Mouse (Mus musculus) E14TG2a.4 (cell line): ENCODE data around the gene Parp8.

Experiments
- H3K27me3 ChIP-seq: 2 replicates; pipeline ENCODE4 v1.6.1; 2014; ENCODE audit warnings: low read length, control low read depth; ENCODE audit not compliant: insufficient read depth
- H3K36me3 ChIP-seq: 2 replicates; pipeline ENCODE4 v1.6.1; 2014; ENCODE audit warnings: low read length, control low read depth; ENCODE audit not compliant: insufficient read depth
- H3K4me1 ChIP-seq: replicated peaks from 2 replicates; pipeline ENCODE4 v1.6.1; 2014; ENCODE audit warnings: low read depth, low read length, control low read depth
- H3K4me3 ChIP-seq: replicated peaks from 2 replicates; pipeline ENCODE4 v1.5.1; 2014; ENCODE audit warnings: mild to moderate bottlenecking, low read length
- H3K9me3 ChIP-seq: 2 replicates; pipeline ENCODE4 v1.6.1; 2014; ENCODE audit warnings: low read length, control low read depth
- CTCF ChIP-seq: conservative IDR thresholded peaks from 2 replicates; pipeline ENCODE4 v1.5.1; 2014; ENCODE audit warnings: low read length
- NANOG ChIP-seq: IDR thresholded peaks from 2 replicates; pipeline ENCODE4 v1.6.1; 2014; ENCODE audit warnings: borderline replicate concordance, low read length, mixed read lengths
- POU5F1 ChIP-seq: IDR thresholded peaks from 2 replicates; pipeline ENCODE4 v1.6.1; 2014; ENCODE audit warnings: low read length, borderline replicate concordance

The Parp8 gene

DNA sequence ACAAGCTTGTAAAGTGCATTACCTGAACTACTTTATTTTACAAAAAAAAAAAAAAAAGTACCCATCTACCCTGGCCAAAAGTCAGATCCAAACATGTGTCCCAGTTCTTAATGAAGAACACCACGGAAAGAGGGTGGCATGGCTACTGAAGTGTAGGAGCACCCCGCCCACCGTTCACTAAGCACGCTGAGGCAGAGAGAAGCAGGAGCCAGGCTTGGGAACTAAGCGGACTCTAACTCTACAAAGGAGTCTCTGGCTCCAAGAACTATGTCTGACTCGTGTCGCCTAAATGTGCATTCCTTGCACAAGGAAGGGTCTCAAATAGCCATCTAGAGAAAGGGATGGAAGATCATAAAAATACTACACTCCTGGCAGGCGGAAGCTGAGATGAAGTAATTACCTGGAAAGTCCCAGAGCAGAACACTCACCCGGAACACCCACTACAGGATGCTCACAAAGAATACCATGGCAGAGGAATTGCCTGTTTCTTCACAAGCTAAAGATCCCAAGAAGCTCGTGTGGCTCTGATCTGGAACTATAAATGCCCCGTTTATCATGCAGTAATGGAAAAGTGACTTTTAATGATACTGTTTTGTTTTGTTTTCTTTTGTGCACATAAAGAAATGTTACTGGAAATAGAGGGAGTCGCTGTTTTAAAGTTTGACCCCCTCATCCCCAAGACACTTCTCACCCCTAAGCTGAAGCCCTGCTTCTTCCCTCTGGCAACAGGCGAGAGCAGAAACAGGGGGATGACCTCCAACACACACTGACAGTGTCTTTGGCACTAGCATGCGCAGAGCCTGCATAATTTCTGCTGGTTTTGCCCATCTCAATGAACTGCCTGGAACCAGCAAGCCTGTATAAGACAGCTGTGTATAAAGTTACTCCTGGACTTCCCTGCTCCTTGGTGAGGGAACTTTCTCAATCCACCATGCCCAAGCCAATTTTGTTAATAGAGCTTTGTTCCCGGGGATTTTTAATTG lies 62.6 kb downstream of the Parp8 start:
- Histone ChIP-seq H3K4me1 (no peaks in the 10 kb centered on the region), H3K9me3 (no peaks in the 10 kb centered on the region), H3K36me3 (no peaks in the 10 kb centered on the region), H3K4me3 (no peak overlapping the region), H3K27me3 (no peaks in the 10 kb centered on the region)
- TF ChIP-seq CTCF = no peak
- TF ChIP-seq POU5F1 = no peak
- no peak for TF ChIP-seq NANOG

DNA sequence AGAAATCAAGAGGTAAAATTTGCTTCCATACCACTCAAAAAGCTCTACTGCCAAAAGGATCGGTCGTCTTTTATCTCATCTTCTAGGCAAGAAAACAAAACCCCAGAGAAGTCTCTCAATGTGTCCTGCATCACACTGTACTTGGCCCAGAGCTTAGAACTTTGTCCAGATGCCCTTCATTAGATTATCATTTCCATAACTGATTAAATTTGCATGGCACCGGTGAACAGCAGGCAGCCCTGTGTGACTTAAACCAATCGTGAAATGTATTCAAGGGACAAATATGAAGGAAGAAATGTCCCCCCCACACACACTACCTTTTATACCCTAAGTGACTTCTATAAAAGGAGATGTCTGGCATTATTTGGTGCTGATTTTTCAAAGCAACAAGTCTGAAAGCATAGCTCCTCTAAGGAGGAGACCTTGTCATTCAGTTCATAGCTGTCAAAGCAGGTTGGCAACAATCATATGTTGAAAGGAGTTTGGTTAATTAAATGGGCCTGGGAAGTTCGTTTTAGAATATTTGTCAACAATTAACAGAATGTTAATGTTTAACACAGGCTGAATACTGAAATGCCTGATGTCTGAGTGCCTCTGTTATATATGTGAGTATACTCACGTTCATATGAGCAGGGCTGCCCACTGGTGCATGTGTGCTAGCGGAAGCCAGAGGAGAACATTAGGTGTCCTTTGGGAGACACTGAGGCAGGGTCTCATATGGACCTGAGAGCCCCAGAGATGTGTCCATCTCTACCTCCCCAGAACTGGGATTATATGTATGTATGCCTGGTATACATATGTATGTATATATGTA lies 66.4 kb downstream of the Parp8 start:
- H3K9me3 ChIP-seq = no peaks in the 10 kb centered on the region
- H3K4me1 ChIP-seq = no peaks in the 10 kb centered on the region
- no peak overlapping the region for H3K4me3 ChIP-seq
- no peaks in the 10 kb centered on the region for H3K27me3 ChIP-seq
- TF ChIP-seq POU5F1 (no peak), NANOG (no peak), CTCF (no peak)
- no peaks in the 10 kb centered on the region for H3K36me3 ChIP-seq

- H3K27me3 ChIP-seq = no peaks in the 10 kb centered on the region
- no peaks in the 10 kb centered on the region for H3K9me3 ChIP-seq
- TF ChIP-seq CTCF (no peak), POU5F1 (no peak), NANOG (no peak)
- no peaks in the 10 kb centered on the region for H3K36me3 ChIP-seq
- no peaks in the 10 kb centered on the region for H3K4me1 ChIP-seq
- H3K4me3 ChIP-seq = no peak overlapping the region
These were observed 67.8 kb downstream of the Parp8 start for GRCm38 (mm10) chr13:116957577-116957976.

- Histone ChIP-seq H3K9me3 (no peaks in the 10 kb centered on the region), H3K4me3 (no peak overlapping the region), H3K27me3 (no peaks in the 10 kb centered on the region), H3K36me3 (no peaks in the 10 kb centered on the region), H3K4me1 (no peaks in the 10 kb centered on the region)
- TF ChIP-seq POU5F1 (no peak), CTCF (no peak), NANOG (no peak)
These were observed 74.0 kb downstream of the Parp8 start for GRCm38 (mm10) chr13:116951336-116951735.

GRCm38 (mm10) chr13:116949527-116949926 lies 75.8 kb downstream of the Parp8 start:
- H3K27me3 ChIP-seq = no peaks in the 10 kb centered on the region
- no peaks in the 10 kb centered on the region for H3K4me1 ChIP-seq
- no peaks in the 10 kb centered on the region for H3K36me3 ChIP-seq
- H3K9me3 ChIP-seq = no peaks in the 10 kb centered on the region
- no peak overlapping the region for H3K4me3 ChIP-seq
- no peak for TF ChIP-seq POU5F1
- no peak for TF ChIP-seq CTCF
- no peak for TF ChIP-seq NANOG

- Histone ChIP-seq H3K4me3 (no peak overlapping the region), H3K9me3 (no peaks in the 10 kb centered on the region), H3K4me1 (no peaks in the 10 kb centered on the region), H3K27me3 (no peaks in the 10 kb centered on the region), H3K36me3 (no peaks in the 10 kb centered on the region)
- TF ChIP-seq POU5F1 (no peak), CTCF (no peak), NANOG (no peak)
These were observed 76.3 kb downstream of the Parp8 start for GRCm38 (mm10) chr13:116949056-116949455.

GRCm38 (mm10) chr13:116948299-116948659 lies 77.1 kb downstream of the Parp8 start:
- Histone ChIP-seq H3K36me3 (no peaks in the 10 kb centered on the region), H3K9me3 (no peaks in the 10 kb centered on the region), H3K4me1 (no peaks in the 10 kb centered on the region), H3K4me3 (no peak overlapping the region), H3K27me3 (no peaks in the 10 kb centered on the region)
- no peak for TF ChIP-seq NANOG
- TF ChIP-seq POU5F1 = no peak
- TF ChIP-seq CTCF = no peak

DNA sequence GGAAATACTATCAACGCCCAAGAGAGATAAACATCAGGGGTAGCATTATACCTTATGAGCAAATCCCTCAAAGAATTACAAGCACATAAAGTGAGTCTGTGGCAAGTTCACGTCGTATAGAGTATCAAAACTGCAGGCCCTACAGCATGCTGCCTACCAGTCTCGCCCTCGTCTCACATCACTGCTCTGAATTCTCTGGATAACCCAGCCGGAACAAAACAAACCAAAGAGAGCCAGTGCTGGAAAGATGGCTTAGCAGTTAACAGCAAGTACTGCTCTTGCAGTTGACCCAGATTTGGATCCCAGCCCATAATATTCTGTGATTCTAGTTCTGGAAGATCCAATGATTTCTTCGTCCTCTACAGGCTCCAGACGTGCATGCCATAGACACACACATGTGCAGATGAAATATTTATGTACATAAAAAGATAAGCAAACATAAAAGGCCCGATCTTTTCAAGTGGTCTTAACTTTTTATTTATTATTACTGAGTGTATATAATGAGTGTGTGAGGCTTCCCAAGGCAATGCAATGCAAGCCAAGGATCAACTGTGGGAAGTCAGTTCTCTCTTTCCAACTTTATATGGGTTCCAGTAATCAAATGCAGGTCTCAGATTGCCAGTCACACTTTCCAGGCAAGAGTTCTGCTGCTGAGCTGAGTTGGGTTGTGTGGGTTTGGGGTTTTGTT lies 77.6 kb downstream of the Parp8 start:
- Histone ChIP-seq H3K4me1 (no peaks in the 10 kb centered on the region), H3K36me3 (no peaks in the 10 kb centered on the region), H3K9me3 (no peaks in the 10 kb centered on the region), H3K27me3 (no peaks in the 10 kb centered on the region), H3K4me3 (no peak overlapping the region)
- TF ChIP-seq POU5F1 = no peak
- TF ChIP-seq CTCF = no peak
- TF ChIP-seq NANOG = no peak
